Mouse (Mus musculus) C2C12 (cell line): ENCODE results near the gene Nek11. TPM values are rescaled to one million over a fixed set of nuclear protein-coding genes. Genes with fewer than 3 reads are reported as not detected.

Experiments used
- H3K27me3 ChIP-seq: one replicate; pipeline ENCODE4 v1.6.1; 2011; ENCODE audit not compliant: control insufficient read depth, insufficient read depth, insufficient read length
- H3K36me3 ChIP-seq: one replicate; pipeline ENCODE4 v1.6.1; 2011; ENCODE audit not compliant: control insufficient read depth, insufficient read depth
- H3K4me3 ChIP-seq: one replicate; pipeline ENCODE4 v1.5.1; 2011; ENCODE audit warnings: mild to moderate bottlenecking, control low read depth; ENCODE audit not compliant: poor library complexity, insufficient read depth, severe bottlenecking
- H3K79me2 ChIP-seq: one replicate; pipeline ENCODE4 v1.6.1; 2011; ENCODE audit not compliant: control insufficient read depth, insufficient read depth
- H3K79me3 ChIP-seq: one replicate; pipeline ENCODE4 v1.6.1; 2011; ENCODE audit warnings: low read depth, control low read depth
- H3ac ChIP-seq: one replicate; pipeline ENCODE3; 2011; ENCODE audit warnings: low read depth; ENCODE audit not compliant: control insufficient read depth, insufficient read length
- CEBPB ChIP-seq: IDR thresholded peaks from one replicate; pipeline ENCODE4 v1.6.1; 2011; ENCODE audit warnings: low read depth, mild to moderate bottlenecking, control low read depth, moderate library complexity
- CTCF ChIP-seq: IDR thresholded peaks from one replicate; pipeline ENCODE4 v1.5.1; 2011; ENCODE audit not compliant: control insufficient read depth, insufficient read depth, insufficient read length
- FOSL1 ChIP-seq: IDR thresholded peaks from one replicate; pipeline ENCODE4 v1.8.0; 2011; ENCODE audit warnings: mild to moderate bottlenecking, low read length; ENCODE audit not compliant: poor library complexity, insufficient read depth, severe bottlenecking
- MAX ChIP-seq: IDR thresholded peaks from one replicate; pipeline ENCODE4 v1.6.1; 2011; ENCODE audit warnings: mild to moderate bottlenecking, control low read depth
- MYOD1 ChIP-seq: IDR thresholded peaks from one replicate; pipeline ENCODE4 v1.6.1; 2011; ENCODE audit warnings: low read depth; ENCODE audit not compliant: control insufficient read depth, insufficient read length
- MYOG ChIP-seq: IDR thresholded peaks from one replicate; pipeline ENCODE4 v1.6.1; 2011; ENCODE audit not compliant: control insufficient read depth, insufficient read length; ENCODE audit errors: extremely low read depth
- USF1 ChIP-seq: IDR thresholded peaks from one replicate; pipeline ENCODE4 v1.6.1; 2011; ENCODE audit warnings: low read depth, mild to moderate bottlenecking, control low read depth, moderate library complexity
- polyA plus RNA-seq: library from polyadenylated mRNA; unstranded; fragments of >200 nt; fragmentation: generic; extraction: Trizol; gene quantifications from one replicate; pipeline ENCODE4 v1.2.1, GENCODE M21; 2012; ENCODE audit warnings: missing spikeins

The Nek11 gene
- polyA plus RNA-seq, 1 experiment = 0.05 TPM

GRCm38 (mm10) chr9:105309553-105310281, 85.6 kb downstream of the Nek11 start:
- H3K27me3 ChIP-seq = no peaks in the 10 kb centered on the region
- H3K4me3 ChIP-seq = no peak overlapping the region
- H3K79me2 ChIP-seq = no peaks in the 10 kb centered on the region
- TF ChIP-seq FOSL1 = no peak
- TF ChIP-seq MYOG = no peak
- TF ChIP-seq CEBPB = no peak
- no peak for TF ChIP-seq USF1
- no peak for TF ChIP-seq CTCF
- no peak for TF ChIP-seq MYOD1
- TF ChIP-seq MAX = no peak
- no peaks in the 10 kb centered on the region for H3K36me3 ChIP-seq
- no peak overlapping the region for H3ac ChIP-seq
- H3K79me3 ChIP-seq = no peaks in the 10 kb centered on the region

- H3K36me3 ChIP-seq = no peaks in the 10 kb centered on the region
- H3K27me3 ChIP-seq = no peaks in the 10 kb centered on the region
- no peaks in the 10 kb centered on the region for H3K79me2 ChIP-seq
- no peaks in the 10 kb centered on the region for H3K79me3 ChIP-seq
- no peak for TF ChIP-seq USF1
- TF ChIP-seq CTCF = no peak
- H3ac ChIP-seq = no peak overlapping the region
- no peak overlapping the region for H3K4me3 ChIP-seq
Observed at GRCm38 (mm10) chr9:105306042-105306441, 89.3 kb downstream of the Nek11 start.

- no peak overlapping the region for H3K4me3 ChIP-seq
- no peak for TF ChIP-seq MAX
- no peak for TF ChIP-seq CEBPB
- no peak for TF ChIP-seq CTCF
- TF ChIP-seq USF1 = no peak
- TF ChIP-seq FOSL1 = no peak
- no peak for TF ChIP-seq MYOD1
- TF ChIP-seq MYOG = no peak
- no peaks in the 10 kb centered on the region for H3K79me2 ChIP-seq
- no peaks in the 10 kb centered on the region for H3K27me3 ChIP-seq
- H3ac ChIP-seq = no peak overlapping the region
- H3K79me3 ChIP-seq = no peaks in the 10 kb centered on the region
- no peaks in the 10 kb centered on the region for H3K36me3 ChIP-seq
Observed at GRCm38 (mm10) chr9:105302230-105302629, 93.1 kb downstream of the Nek11 start.

- TF ChIP-seq MAX (no peak), MYOG (no peak), CEBPB (no peak), MYOD1 (no peak), USF1 (no peak), CTCF (no peak), FOSL1 (no peak)
- Histone ChIP-seq H3K79me2 (no peaks in the 10 kb centered on the region), H3K79me3 (no peaks in the 10 kb centered on the region), H3K36me3 (no peaks in the 10 kb centered on the region), H3K4me3 (no peak overlapping the region), H3ac (no peak overlapping the region), H3K27me3 (no peaks in the 10 kb centered on the region)
Observed at GRCm38 (mm10) chr9:105301396-105301795, 93.9 kb downstream of the Nek11 start.

- no peaks in the 10 kb centered on the region for H3K79me3 ChIP-seq
- no peak overlapping the region for H3K4me3 ChIP-seq
- no peaks in the 10 kb centered on the region for H3K79me2 ChIP-seq
- H3ac ChIP-seq = no peak overlapping the region
- H3K36me3 ChIP-seq = no peaks in the 10 kb centered on the region
- H3K27me3 ChIP-seq = no peaks in the 10 kb centered on the region
- TF ChIP-seq MAX (no peak), CEBPB (no peak), CTCF (no peak), USF1 (no peak), FOSL1 (no peak), MYOG (no peak), MYOD1 (no peak)
Observed at GRCm38 (mm10) chr9:105300738-105301325, 94.5 kb downstream of the Nek11 start.

- H3K36me3 ChIP-seq = no peaks in the 10 kb centered on the region
- no peak overlapping the region for H3K4me3 ChIP-seq
- TF ChIP-seq FOSL1 = no peak
- TF ChIP-seq CEBPB = no peak
- no peak for TF ChIP-seq USF1
- TF ChIP-seq MAX = no peak
- no peak for TF ChIP-seq CTCF
- TF ChIP-seq MYOD1 = no peak
- no peak for TF ChIP-seq MYOG
- no peaks in the 10 kb centered on the region for H3K79me2 ChIP-seq
- H3K27me3 ChIP-seq = no peaks in the 10 kb centered on the region
- no peaks in the 10 kb centered on the region for H3K79me3 ChIP-seq
- H3ac ChIP-seq = no peak overlapping the region
Observed at GRCm38 (mm10) chr9:105284670-105285069, 110.7 kb downstream of the Nek11 start.
